Mouse (Mus musculus) embryonic facial prominence, embryonic 14.5 days (tissue): ENCODE data around the gene Kdm5a. TPM values are rescaled to one million over a fixed set of nuclear protein-coding genes. Genes with fewer than 3 reads are reported as not detected.

Source experiments
- ATAC-seq: fragments of 200-750 bp; cut with Nextera tagmentation; 2 replicates; pipeline ENCODE4 v1.8.0; 2017; ENCODE audit warnings: low read depth, moderate number of reproducible peaks, moderate TSS enrichment
- DNase-seq: peaks from one replicate; pipeline ENCODE4 v3.0.0-alpha.2; 2015; ENCODE audit warnings: low spot score
- H3K27ac ChIP-seq: fragments of 300-500 bp; sonication (generic); replicated peaks from 2 replicates; pipeline ENCODE4 v1.5.1; 2014; ENCODE audit warnings: low read depth, mild to moderate bottlenecking, low read length, moderate library complexity
- H3K27me3 ChIP-seq: fragments of 300-500 bp; sonication (generic); replicated peaks from 2 replicates; pipeline ENCODE4 v1.6.1; 2014; ENCODE audit warnings: low read length; ENCODE audit not compliant: control insufficient read depth, insufficient read depth
- H3K36me3 ChIP-seq: fragments of 300-500 bp; sonication (generic); 2 replicates; pipeline ENCODE4 v1.6.1; 2014; ENCODE audit warnings: low read length, mixed read lengths; ENCODE audit not compliant: control insufficient read depth, insufficient read depth
- H3K4me1 ChIP-seq: fragments of 300-500 bp; sonication (generic); 2 replicates; pipeline ENCODE4 v1.6.1; 2014; ENCODE audit warnings: antibody characterized with exemption, low read length; ENCODE audit not compliant: control insufficient read depth, insufficient read depth
- H3K4me2 ChIP-seq: fragments of 300-500 bp; sonication (generic); 2 replicates; pipeline ENCODE4 v1.6.1; 2014; ENCODE audit warnings: low read depth, mild to moderate bottlenecking, low read length, moderate library complexity, mixed read lengths
- H3K4me3 ChIP-seq: fragments of 300-500 bp; sonication (generic); 2 replicates; pipeline ENCODE4 v1.5.1; 2014; ENCODE audit warnings: low read depth, mild to moderate bottlenecking, low read length
- H3K9ac ChIP-seq: fragments of 300-500 bp; sonication (generic); 2 replicates; pipeline ENCODE4 v1.6.1; 2014; ENCODE audit warnings: low read depth, mild to moderate bottlenecking, low read length, moderate library complexity, mixed read lengths
- H3K9me3 ChIP-seq: fragments of 300-500 bp; sonication (generic); 2 replicates; pipeline ENCODE4 v1.6.1; 2016; ENCODE audit warnings: low read length; ENCODE audit not compliant: control insufficient read depth
- WGBS: fragments of 180-500 bp; shearing (Covaris S2); extraction: QIAGEN DNeasy Blood & Tissue Kit; methylation state at CpG from one replicate; pipeline ENCODE4 v1.1.7; 2014; 5-methylcytosine and 5-hydroxymethylcytosine counted together
- polyA plus RNA-seq: library from polyadenylated mRNA; unstranded; fragments of >200 nt; fragmentation: Nextera tagmentation; extraction: Ambion mirVana; gene quantifications from 2 replicates; pipeline ENCODE4 v1.2.1, GENCODE M21; 2014

Gene Kdm5a
- polyA plus RNA-seq, 1 experiment from 2014 or later = 41.9 TPM

DNA sequence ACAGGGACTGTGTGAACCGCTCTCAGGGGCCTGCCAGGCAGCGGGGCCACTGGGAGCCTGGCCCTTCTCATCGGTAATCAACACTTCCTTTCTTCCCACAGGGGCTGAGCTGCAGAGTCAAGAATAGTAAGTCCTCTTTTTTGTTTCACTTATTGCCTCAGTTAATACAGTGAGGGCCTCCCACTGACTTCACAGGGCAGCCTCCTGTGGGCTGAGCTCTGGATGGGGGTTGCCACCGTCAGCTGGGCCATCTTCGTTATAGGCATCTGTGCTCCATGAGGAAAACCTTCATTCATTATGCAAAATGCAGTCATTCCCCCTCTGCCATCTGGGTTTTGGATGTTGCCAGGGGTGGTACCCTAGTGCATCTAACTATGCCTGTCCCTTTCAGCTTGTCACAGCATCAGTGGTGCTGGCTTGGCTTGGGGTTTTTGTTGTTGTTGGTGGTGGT is 108.1 kb downstream of the Kdm5a start:
- Histone ChIP-seq H3K4me1 (peaks cover 21% of the 10 kb centered on the region), H3K4me2 (no peak overlapping the region), H3K36me3 (no peaks in the 10 kb centered on the region), H3K27me3 (no peaks in the 10 kb centered on the region), H3K9me3 (no peaks in the 10 kb centered on the region), H3K27ac (no peak overlapping the region; the same call in none of the 2 replicates), H3K4me3 (no peak overlapping the region), H3K9ac (no peak overlapping the region)
- ATAC-seq = peak; percentile 71
- DNase-seq = no peak
- WGBS = 10% methylated on average over 5 of the region's 5 CpGs

DNA sequence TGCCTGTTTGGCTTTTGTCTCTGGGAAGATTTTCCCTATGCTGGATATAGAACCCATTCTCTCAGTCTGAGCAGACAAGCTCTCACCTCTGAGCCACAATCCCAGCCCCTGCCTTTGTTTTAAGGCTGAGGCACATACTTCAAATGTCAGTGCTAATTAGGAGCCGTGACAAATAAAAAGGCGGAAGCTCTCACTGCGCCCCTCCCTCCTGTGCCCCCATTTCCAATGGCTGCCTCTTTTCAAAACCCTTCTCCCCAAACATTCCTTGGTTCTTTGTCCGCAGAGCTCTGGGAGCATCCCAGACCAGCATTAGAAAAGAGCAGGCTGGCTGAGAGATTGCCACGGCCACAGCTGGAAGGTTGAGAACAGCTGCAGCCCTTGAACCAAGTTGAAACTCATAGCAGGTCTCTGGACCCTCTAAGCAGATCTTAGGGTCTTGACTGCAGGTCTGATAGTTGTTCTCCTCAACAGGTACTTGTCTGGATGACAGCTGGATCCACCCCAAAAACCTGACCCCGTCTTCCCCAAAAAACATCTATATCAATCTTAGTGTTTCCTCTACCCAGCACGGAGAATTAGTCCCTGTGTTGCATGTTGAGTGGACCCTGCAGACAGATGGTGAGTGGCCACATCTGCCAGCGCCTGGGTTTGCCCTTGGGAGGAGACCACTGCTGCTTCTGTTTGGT is 108.7 kb downstream of the Kdm5a start:
- Histone ChIP-seq H3K9me3 (no peaks in the 10 kb centered on the region), H3K27me3 (no peaks in the 10 kb centered on the region), H3K4me3 (no peak overlapping the region), H3K9ac (no peak overlapping the region), H3K36me3 (no peaks in the 10 kb centered on the region), H3K4me1 (peaks cover 21% of the 10 kb centered on the region), H3K27ac (no peak overlapping the region; the same call in 1 of the 2 replicates), H3K4me2 (no peak overlapping the region)
- 23% methylated on average over 8 of the region's 8 CpGs for WGBS
- DNase-seq (no peak), ATAC-seq (peak; percentile 21; the same call in 1 of the 2 replicates)

DNA sequence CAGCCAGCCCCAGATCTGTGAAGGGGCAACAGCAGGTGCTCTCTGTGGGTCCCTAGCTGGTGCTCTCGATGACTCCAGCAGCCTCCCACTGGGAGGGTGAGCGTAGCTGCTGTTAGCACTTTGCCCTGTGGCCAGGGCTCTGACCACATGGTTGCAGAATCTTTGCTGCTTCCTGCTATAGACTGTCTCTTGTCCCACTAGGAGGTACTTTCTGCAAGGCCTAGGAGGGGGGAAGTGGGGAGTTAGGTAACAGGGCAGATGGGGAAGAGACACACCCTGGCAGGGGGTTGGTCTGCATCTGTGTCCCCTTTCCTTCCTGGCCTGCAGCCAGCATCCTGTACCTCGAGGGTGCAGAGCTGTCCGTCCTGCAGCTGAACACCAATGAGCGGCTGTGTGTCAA is 109.5 kb downstream of the Kdm5a start:
- Histone ChIP-seq H3K4me2 (no peak overlapping the region), H3K27ac (no peak overlapping the region), H3K4me3 (no peak overlapping the region), H3K9me3 (no peaks in the 10 kb centered on the region), H3K4me1 (peaks cover 21% of the 10 kb centered on the region), H3K27me3 (no peaks in the 10 kb centered on the region), H3K36me3 (0 out of 2 replicates have a peak, but pooled peaks cover 4% of the 10 kb centered on the region), H3K9ac (no peak overlapping the region)
- DNase-seq = peak; percentile 51
- WGBS = 29% methylated on average over 5 of the region's 5 CpGs
- ATAC-seq = peak; percentile 10; the same call in 1 of the 2 replicates

DNA sequence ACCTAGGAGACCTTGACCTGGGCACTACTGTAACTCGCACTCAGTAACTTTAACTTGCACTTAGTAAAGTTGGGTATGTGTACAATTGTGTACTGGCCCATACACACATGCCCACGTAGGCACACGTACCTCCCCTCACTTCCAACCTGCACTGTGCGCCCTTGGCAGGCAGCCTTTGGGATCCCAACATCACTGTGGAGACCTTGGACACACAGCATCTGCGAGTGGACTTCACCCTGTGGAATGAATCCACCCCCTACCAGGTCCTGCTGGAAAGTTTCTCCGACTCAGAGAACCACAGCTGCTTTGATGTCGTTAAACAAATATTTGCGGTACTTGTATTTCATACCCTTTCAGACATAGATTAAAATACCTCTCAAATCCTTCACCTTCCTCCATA is 111.4 kb downstream of the Kdm5a start:
- no peak for DNase-seq
- no peaks in the 10 kb centered on the region for H3K9me3 ChIP-seq
- ATAC-seq = no peak
- 71% methylated on average over 8 of the region's 8 CpGs for WGBS
- no peaks in the 10 kb centered on the region for H3K27me3 ChIP-seq
- no peak overlapping the region for H3K9ac ChIP-seq
- H3K4me3 ChIP-seq = no peak overlapping the region
- 0 out of 2 replicates have a peak, but pooled peaks cover 7% of the 10 kb centered on the region for H3K36me3 ChIP-seq
- peaks cover 21% of the 10 kb centered on the region for H3K4me1 ChIP-seq
- H3K4me2 ChIP-seq = no peak overlapping the region
- no peak overlapping the region for H3K27ac ChIP-seq

DNA sequence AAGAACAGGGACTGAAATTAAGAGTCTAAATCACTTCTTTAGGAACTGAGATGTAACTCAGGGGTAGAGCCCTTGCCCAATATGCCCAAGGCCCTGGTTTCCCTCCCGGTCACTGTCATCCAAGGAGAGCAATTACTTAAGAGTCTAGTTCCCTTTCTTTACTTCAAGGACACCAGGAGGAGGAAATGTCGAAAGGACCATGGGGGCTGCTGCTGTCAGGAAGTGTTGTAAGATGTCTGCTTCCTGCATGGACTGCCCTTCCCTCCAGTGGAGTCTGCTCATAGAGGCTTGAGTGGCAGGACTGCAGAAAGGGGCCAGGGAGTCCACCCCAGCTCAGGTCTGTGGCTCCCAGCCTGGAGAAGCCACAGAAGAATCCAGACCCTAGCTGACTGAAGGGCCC is 115.4 kb downstream of the Kdm5a start:
- no peaks in the 10 kb centered on the region for H3K9me3 ChIP-seq
- H3K4me2 ChIP-seq = no peak overlapping the region
- H3K27ac ChIP-seq = no peak overlapping the region
- no peaks in the 10 kb centered on the region for H3K4me1 ChIP-seq
- 86% methylated on average over 2 of the region's 2 CpGs for WGBS
- no peaks in the 10 kb centered on the region for H3K27me3 ChIP-seq
- peaks cover 18% of the 10 kb centered on the region; the same call in 1 of the 2 replicates for H3K36me3 ChIP-seq
- no peak overlapping the region for H3K9ac ChIP-seq
- DNase-seq = no peak
- ATAC-seq = no peak
- H3K4me3 ChIP-seq = no peak overlapping the region

DNA sequence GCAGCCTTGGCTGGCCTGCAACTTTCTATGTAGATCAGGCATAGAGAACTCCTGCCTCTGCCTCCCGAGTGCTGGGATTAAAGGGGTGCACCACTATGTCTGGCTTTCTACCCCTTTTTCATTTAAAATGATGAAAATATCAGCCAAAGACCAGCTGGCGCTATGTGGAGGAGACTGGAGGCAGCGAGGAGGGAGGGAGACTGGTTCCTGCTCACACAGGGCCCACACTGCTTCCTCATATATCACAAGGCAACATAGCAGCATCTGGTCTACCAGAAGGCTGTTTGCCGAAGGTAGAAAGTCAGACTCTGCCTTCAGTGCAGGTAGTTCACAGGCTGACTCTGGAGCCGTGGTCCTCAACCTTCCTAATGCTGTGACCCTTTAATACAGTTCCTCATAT is 116.4 kb downstream of the Kdm5a start:
- ATAC-seq = no peak
- 90% methylated on average over 5 of the region's 5 CpGs for WGBS
- Histone ChIP-seq H3K36me3 (peaks cover 18% of the 10 kb centered on the region; the same call in 1 of the 2 replicates), H3K27me3 (no peaks in the 10 kb centered on the region), H3K4me1 (no peaks in the 10 kb centered on the region), H3K27ac (no peak overlapping the region), H3K9me3 (no peaks in the 10 kb centered on the region), H3K9ac (no peak overlapping the region), H3K4me3 (no peak overlapping the region), H3K4me2 (no peak overlapping the region)
- DNase-seq = no peak

DNA sequence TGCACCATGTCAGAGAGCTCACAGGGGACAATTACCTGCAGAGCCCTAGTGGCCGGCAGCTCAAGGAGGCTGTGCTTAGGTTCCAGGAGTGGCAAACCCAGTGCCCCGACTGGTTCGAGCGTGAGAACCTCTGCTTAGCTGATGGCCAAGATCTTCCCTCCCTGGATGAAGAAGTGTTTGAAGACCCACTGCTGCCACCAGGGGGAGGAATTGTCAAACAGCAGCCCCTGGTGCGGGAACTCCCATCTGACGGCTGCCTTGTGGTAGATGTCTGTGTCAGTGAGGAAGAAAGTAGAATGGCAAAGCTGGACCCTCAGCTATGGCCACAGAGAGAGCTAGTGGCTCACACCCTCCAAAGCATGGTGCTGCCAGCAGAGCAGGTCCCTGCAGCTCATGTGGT is 117.6 kb downstream of the Kdm5a start:
- DNase-seq = no peak
- Histone ChIP-seq H3K9ac (no peak overlapping the region), H3K4me2 (no peak overlapping the region), H3K4me1 (no peaks in the 10 kb centered on the region), H3K27ac (no peak overlapping the region), H3K36me3 (peaks cover 18% of the 10 kb centered on the region; the same call in 1 of the 2 replicates), H3K9me3 (no peaks in the 10 kb centered on the region), H3K27me3 (no peaks in the 10 kb centered on the region), H3K4me3 (no peak overlapping the region)
- WGBS = 85% methylated on average over 6 of the region's 6 CpGs
- ATAC-seq = no peak

DNA sequence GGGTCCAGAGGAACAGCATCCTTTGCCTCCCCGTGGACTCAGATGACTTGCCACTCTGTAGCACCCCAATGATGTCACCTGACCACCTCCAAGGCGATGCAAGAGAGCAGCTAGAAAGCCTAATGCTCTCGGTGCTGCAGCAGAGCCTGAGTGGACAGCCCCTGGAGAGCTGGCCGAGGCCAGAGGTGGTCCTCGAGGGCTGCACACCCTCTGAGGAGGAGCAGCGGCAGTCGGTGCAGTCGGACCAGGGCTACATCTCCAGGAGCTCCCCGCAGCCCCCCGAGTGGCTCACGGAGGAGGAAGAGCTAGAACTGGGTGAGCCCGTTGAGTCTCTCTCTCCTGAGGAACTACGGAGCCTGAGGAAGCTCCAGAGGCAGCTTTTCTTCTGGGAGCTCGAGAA is 118.1 kb downstream of the Kdm5a start:
- Histone ChIP-seq H3K9ac (no peak overlapping the region), H3K27ac (no peak overlapping the region), H3K4me1 (no peaks in the 10 kb centered on the region), H3K9me3 (no peaks in the 10 kb centered on the region), H3K36me3 (peaks cover 18% of the 10 kb centered on the region; the same call in 1 of the 2 replicates), H3K27me3 (no peaks in the 10 kb centered on the region), H3K4me3 (no peak overlapping the region), H3K4me2 (no peak overlapping the region)
- DNase-seq (no peak), ATAC-seq (no peak)
- 95% methylated on average over 13 of the region's 14 CpGs for WGBS

DNA sequence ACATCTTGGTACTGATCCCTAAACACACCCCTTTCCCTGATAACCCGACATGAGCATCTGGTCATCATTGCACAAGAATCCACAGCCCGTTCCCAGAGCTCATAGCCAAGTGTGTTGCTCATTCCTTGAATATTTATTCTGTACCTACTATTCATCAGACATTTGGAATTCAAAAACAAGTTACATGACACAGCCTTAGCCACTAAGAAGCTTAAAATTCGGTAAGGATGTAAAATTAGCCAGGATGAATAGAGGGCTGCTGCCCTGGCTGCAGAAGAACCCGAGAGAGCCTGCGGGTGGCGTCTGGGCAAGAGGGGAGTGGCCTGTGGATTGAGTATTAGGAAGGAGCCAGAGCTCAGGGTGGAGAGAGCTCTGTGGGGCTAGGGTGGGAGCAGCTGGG is 118.8 kb downstream of the Kdm5a start:
- peak; percentile 36; the same call in 1 of the 2 replicates for ATAC-seq

More for the DNA sequence above, 118.8 kb downstream of the Kdm5a start:
- no peak for DNase-seq
- H3K27me3 ChIP-seq = no peaks in the 10 kb centered on the region
- H3K36me3 ChIP-seq = peaks cover 18% of the 10 kb centered on the region; the same call in 1 of the 2 replicates
- WGBS = 28% methylated on average over 6 of the region's 6 CpGs
- 0 out of 2 replicates have a peak overlapping the region, but pooled peaks have one; percentile 17 for H3K9ac ChIP-seq
- H3K4me2 ChIP-seq = no peak overlapping the region; the same call in 1 of the 2 replicates
- H3K4me3 ChIP-seq = no peak overlapping the region
- no peaks in the 10 kb centered on the region for H3K4me1 ChIP-seq
- no peak overlapping the region for H3K27ac ChIP-seq
- no peaks in the 10 kb centered on the region for H3K9me3 ChIP-seq
